Mouse (Mus musculus): ENCODE measurements around the gene Ocm.

- TF ChIP-seq CTCF (IDR thresholded peaks at IDR 0.05; ENCODE audit: low read depth) (no peak), EP300 (IDR thresholded peaks at IDR 0.05; ENCODE audit: low read depth) (no peak)
Measured at GRCm38 (mm10) chr5:144043166-144043565, 16.7 kb upstream of the Ocm start.

Measured in liver, embryonic 14.5 days (tissue).